Mouse (Mus musculus): Measurements from ENCODE around the gene Olfr1284.
A peak's percentile ranks its signal among the peaks of the same experiment; 100 is the strongest.

Gene Olfr1284

GRCm38 (mm10) chr2:111375222-111375621, at the start of gene Olfr1284:
Gene Olfr1284, plus strand, starts transcription at chr2:111375522.
- DNase-seq (ENCODE audit: low spot score in 2 of 2): no peak

DNA sequence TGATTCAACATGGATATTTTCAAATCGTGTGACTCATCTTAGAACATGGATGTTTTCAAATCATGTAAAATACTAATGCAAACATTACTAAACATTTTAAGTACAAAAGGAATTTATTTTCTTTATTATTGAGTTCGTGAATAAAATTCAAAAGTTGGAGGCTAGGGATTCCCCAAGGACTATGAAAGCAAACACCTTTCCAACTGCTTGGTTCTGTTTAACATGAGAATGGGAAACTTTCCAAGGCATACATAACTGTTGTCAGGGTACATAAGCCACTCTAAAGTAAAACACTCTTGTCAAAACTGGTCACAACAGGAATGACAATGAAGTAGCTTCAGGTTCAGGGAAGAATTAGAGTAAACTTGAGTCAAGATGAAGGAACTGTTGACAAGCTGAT, 49.1 kb upstream of the Olfr1284 start, which contains the start of gene Olfr1281:
Gene Olfr1281, plus strand, starts transcription at position 301 of the 400 bp plus-strand sequence.
- DNase-seq (ENCODE audit: low spot score in 2 of 2): no peak

- peak in 1 of 2 experiments; percentile 1 for DNase-seq (ENCODE audit: low spot score in 2 of 2)
These were observed 41.6 kb upstream of the Olfr1284 start for GRCm38 (mm10) chr2:111333721-111334120.

DNA sequence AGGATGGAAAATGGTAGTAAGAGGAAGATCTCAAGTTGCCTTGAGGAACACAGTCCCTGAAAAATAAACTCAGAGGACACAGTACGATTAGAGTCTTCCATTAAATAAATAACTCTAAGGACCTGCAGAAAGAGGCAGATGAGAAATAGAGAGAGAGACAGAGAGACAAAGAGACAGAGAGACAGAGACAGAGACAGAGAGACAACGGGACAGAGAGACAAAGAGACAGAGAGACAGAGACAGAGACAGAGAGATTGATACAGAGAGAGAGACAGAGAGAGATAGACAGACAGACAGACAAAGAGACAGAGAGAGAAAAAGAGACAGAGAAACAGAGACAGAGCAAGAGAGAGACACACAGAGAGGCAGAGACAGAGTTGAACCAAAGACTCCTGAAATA, 39.3 kb upstream of the Olfr1284 start, which contains the start of gene Olfr1282:
Gene Olfr1282, minus strand, starts transcription at position 101 of the 400 bp plus-strand sequence.
- no peak for DNase-seq (ENCODE audit: low spot score in 2 of 2)

GRCm38 (mm10) chr2:111366490-111366889, 8.8 kb upstream of the Olfr1284 start, which contains the start of gene Olfr1283:
Gene Olfr1283, plus strand, starts transcription at chr2:111366790.
- no peak for DNase-seq (ENCODE audit: low spot score in 2 of 2)

- no peak for DNase-seq (ENCODE audit: low spot score in 2 of 2)
These were observed 47.6 kb downstream of the Olfr1284 start, which contains the start of gene Olfr1286 for GRCm38 (mm10) chr2:111422931-111423330. Gene Olfr1286, minus strand, starts transcription at chr2:111423115.

Measured in right cerebral cortex, adult 2 months (tissue).